Mouse (Mus musculus) liver, embryonic 14.5 days (tissue): ENCODE measurements around the gene Tsc22d1.

Experiments used
- CTCF ChIP-seq: IDR thresholded peaks from 2 replicates; pipeline ENCODE4 v1.5.1; 2016; ENCODE audit warnings: antibody characterized with exemption, low read depth, control low read depth
- EP300 ChIP-seq: IDR thresholded peaks from 2 replicates; pipeline ENCODE4 v1.6.1; 2016; ENCODE audit warnings: antibody characterized with exemption, low read depth

DNA sequence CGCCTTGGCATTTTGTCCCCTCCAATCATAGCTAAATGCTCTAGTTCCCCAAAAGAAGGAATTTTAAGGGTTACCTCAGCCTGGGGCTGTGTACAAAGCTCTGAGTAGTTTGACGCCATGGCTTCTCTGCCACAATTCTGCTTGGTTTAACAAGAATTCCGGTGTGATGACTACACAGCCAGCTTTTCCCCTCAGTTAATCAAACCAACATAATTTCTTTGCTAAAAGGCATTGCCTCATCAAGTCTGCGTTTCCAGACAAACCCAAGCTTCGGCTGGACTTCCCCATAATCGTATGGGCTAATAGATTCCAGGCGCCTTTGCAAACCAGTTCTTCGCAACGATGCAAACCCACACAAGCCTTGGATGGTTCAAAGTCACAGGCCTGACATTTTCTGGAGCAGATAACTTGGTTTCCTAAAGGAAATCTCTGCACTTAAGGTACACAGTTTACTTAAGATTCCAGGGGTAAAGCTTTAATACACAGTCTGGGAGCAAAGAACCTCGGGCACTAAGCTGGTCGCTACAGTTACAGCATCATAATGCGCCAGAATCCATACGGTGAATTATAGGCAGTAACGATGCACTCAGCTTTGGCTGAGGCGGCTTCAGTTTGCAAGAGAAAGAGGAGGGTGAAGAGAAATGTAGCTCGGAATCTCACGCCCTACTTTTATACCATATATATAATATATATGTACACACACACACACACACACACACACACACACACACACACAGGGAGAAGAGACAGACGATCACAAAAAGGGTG is 140.7 kb downstream of the Tsc22d1 start:
- TF ChIP-seq EP300: no peak
- TF ChIP-seq CTCF: no peak
